Mouse (Mus musculus) testis, adult 2 months (tissue): ENCODE data around the gene Dnajb8. TPM values are rescaled to one million over a fixed set of nuclear protein-coding genes. Genes with fewer than 3 reads are reported as not detected.
A peak's percentile ranks its signal among the peaks of the same experiment; 100 is the strongest.

Source experiments
- H3K27ac ChIP-seq: fragments of 200-500 bp; 2 replicates; pipeline ENCODE4 v1.5.1; 2012; ENCODE audit warnings: low read depth, low read length; ENCODE audit not compliant: control insufficient read depth, insufficient read depth
- H3K27me3 ChIP-seq: fragments of 200-500 bp; 2 replicates; pipeline ENCODE4 v1.6.1; 2012; ENCODE audit warnings: mild to moderate bottlenecking, low read length, moderate library complexity; ENCODE audit not compliant: control insufficient read depth, insufficient read depth
- H3K36me3 ChIP-seq: fragments of 200-500 bp; 2 replicates; pipeline ENCODE4 v1.6.1; 2012; ENCODE audit warnings: mild to moderate bottlenecking, low read length; ENCODE audit not compliant: control insufficient read depth, insufficient read depth
- H3K4me1 ChIP-seq: fragments of 200-500 bp; 2 replicates; pipeline ENCODE4 v1.6.1; 2012; ENCODE audit warnings: low read length; ENCODE audit not compliant: control insufficient read depth, insufficient read depth
- H3K4me3 ChIP-seq: fragments of 200-500 bp; 2 replicates; pipeline ENCODE4 v1.5.1; 2012; ENCODE audit warnings: low read depth, mild to moderate bottlenecking, low read length, moderate library complexity, mixed read lengths; ENCODE audit not compliant: control insufficient read depth
- CTCF ChIP-seq: fragments of 200-500 bp; IDR thresholded peaks from 2 replicates; pipeline ENCODE4 v1.5.1; 2012; ENCODE audit warnings: low read depth, mild to moderate bottlenecking, inconsistent platforms, low read length, moderate library complexity; ENCODE audit not compliant: control insufficient read depth, insufficient read depth, insufficient replicate concordance
- POLR2A ChIP-seq: fragments of 200-500 bp; IDR thresholded peaks from 2 replicates; pipeline ENCODE4 v1.6.1; 2012; ENCODE audit warnings: low read depth, mild to moderate bottlenecking, inconsistent platforms, low read length, moderate library complexity; ENCODE audit not compliant: control insufficient read depth
- polyA plus RNA-seq: library from polyadenylated mRNA; depleted of rRNA; stranded (reverse); fragments of >200 nt; gene quantifications from 2 replicates; pipeline ENCODE4 v1.2.3, GENCODE M21; 2012

Gene Dnajb8
- polyA plus RNA-seq, 1 experiment: 738 TPM

DNA sequence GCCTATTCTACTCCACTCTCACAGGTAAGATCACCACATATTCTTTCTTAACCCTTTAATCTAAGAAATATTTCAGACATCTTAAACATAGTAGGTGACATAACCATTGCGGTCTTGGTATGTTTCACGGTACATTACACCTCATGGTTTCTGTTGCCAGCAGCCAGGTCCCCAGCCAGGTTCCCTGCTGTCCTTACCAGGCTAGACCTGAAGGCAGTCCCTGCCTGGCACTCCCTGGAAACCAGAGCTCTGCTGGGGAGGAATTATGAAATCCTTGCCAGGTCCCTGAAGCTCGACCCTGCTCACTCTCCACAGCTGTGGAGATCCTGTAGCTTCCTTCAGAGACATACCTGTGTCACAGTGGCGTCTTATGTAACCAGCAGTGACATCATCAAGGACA is 5.9 kb upstream of the Dnajb8 start:
- H3K27me3 ChIP-seq: no peaks in the 10 kb centered on the region
- H3K27ac ChIP-seq: peak overlapping the region; percentile 25
- TF ChIP-seq CTCF (no peak), POLR2A (no peak)
- H3K4me1 ChIP-seq: no peaks in the 10 kb centered on the region
- H3K36me3 ChIP-seq: no peaks in the 10 kb centered on the region
- H3K4me3 ChIP-seq: peak overlapping the region; percentile 84

DNA sequence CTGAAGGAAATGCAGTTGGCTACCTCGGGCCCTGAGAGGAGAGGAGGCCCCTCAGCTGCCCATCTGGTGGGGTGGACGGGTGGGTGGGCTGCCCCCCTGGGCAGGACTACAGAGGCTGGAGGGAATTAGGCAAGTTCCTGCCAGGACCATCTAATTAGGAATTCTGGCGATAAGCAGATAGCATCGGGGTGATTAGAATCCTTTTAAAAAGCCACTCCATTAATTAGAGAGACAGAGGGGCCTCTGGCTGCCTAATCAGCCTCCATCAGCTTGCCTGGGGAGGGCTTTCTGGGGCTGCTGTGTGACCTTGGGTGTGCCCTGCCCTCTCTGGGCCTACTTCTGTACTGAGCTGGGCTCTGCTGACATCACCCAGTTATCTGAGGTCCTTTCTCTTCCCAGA is 3.0 kb upstream of the Dnajb8 start:
- no peaks in the 10 kb centered on the region for H3K27me3 ChIP-seq
- TF ChIP-seq POLR2A (no peak), CTCF (no peak)

DNA sequence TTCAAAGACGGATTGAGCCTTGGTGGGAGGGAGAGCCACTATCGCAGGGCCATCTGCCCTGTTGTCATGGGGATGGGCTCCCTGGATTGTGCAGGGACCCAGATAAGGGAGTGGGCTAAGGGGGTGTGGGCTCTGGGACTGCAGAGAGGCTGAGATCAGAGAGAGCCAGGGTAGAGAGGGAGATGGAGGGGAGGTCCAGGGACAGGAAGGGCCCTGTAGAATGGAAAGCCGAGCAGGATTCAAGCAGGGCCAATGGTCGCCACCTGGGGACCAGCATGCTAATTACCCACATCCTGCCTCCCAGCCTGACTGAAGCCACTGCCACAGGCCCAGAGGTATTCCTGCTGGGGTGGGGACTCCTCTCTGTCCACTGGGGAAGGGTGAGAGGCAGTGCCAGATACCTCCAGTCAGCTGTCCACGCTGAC is 4.5 kb downstream of the Dnajb8 start:
- H3K4me1 ChIP-seq: no peaks in the 10 kb centered on the region
- no peaks in the 10 kb centered on the region for H3K36me3 ChIP-seq
- TF ChIP-seq POLR2A (no peak), CTCF (no peak)
- H3K4me3 ChIP-seq: peak overlapping the region; percentile 3; the same call in 1 of the 2 replicates
- no peak overlapping the region for H3K27ac ChIP-seq
- H3K27me3 ChIP-seq: no peaks in the 10 kb centered on the region

More for the DNA sequence above, 3.0 kb upstream of the Dnajb8 start:
- peak overlapping the region; percentile 78 for H3K4me3 ChIP-seq
- no peak overlapping the region for H3K27ac ChIP-seq
- no peaks in the 10 kb centered on the region for H3K36me3 ChIP-seq
- H3K4me1 ChIP-seq: no peaks in the 10 kb centered on the region

DNA sequence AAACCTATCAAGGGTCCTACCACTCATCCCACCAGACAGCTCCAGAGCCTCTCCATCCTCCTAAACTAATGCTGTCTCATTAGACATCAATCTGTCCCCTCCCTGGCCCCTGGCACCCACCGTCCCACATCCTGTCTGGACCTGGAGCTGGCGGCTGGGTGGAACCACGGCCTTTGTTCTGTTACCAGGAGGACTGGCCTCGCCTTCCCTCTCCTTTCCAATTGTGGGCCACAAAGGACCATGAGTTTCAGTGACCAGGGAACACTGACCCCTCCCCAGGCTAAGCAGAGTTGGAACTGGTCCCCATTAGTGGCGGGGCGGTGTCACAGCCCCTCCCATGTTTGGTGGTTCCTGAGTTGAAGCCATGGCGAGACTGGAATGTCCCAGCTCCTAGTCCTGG is 5.5 kb downstream of the Dnajb8 start:
- no peak overlapping the region for H3K27ac ChIP-seq
- no peaks in the 10 kb centered on the region for H3K36me3 ChIP-seq
- no peaks in the 10 kb centered on the region for H3K27me3 ChIP-seq
- TF ChIP-seq POLR2A: no peak
- no peak overlapping the region for H3K4me3 ChIP-seq
- H3K4me1 ChIP-seq: no peaks in the 10 kb centered on the region

DNA sequence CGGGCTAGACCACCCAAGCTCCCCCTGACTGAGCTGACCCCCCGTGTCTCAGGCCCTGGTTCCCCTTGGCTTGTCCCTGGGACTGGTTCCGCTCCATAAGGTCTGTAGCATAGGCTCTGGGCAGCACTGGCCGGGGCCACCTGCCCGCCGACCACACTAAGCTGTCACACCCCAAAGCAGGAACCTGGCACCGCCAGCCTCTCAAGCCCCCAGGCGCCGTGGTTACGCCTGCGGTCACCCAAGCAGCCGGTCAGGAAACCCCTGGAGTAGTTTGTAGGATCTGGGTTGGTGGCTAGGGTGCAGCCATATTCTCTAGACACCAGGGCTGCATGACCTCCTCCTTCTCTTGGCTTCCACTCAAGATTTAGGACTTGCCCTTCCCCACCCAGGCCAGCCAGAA is 7.2 kb downstream of the Dnajb8 start:
- TF ChIP-seq POLR2A (no peak), CTCF (no peak)
- no peak overlapping the region for H3K27ac ChIP-seq
- no peak overlapping the region for H3K4me3 ChIP-seq
- H3K27me3 ChIP-seq: no peaks in the 10 kb centered on the region
- no peaks in the 10 kb centered on the region for H3K4me1 ChIP-seq
- H3K36me3 ChIP-seq: no peaks in the 10 kb centered on the region

DNA sequence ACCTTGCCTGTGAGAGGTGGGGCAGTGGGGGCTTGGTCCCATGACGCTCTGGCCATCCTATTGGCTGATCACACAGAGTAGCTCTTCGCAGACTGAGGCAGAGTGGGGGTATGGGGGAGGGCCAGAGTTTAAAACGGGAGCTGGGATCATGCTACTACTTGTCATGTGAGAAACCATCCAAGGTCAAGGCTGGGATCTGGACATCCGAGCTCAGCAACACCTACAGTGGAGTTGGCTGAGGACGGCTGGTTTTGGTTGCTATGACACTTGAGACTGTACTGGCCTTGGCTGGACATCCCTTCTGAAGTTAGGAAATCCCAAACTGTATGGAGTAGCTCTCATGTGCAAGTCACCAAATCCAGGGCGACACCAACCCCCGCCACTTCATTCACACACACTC is 9.8 kb downstream of the Dnajb8 start:
- Histone ChIP-seq H3K36me3 (no peaks in the 10 kb centered on the region), H3K27ac (no peak overlapping the region), H3K27me3 (no peaks in the 10 kb centered on the region), H3K4me1 (peaks cover 9% of the 10 kb centered on the region), H3K4me3 (no peak overlapping the region)
- TF ChIP-seq POLR2A (no peak), CTCF (no peak)

DNA sequence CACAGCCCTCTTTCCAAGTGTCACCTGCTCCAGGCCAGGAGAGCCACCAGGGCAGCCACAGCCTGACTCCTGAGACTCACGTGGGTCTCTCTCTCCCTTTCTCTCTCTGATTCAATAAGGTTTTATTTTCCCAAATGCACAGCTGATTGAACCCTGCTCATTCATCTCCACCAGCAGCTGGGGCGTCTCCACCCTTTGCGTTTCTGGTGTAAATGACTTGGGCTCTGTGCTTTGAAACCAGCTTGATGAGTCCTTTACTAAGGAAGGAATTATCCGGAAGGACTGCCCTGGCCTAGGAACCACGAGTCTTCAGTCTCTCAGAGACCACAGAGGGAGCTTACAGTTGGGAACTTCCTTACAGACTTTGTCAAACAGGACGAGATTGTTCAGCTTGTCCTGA is 10.2 kb downstream of the Dnajb8 start:
- Histone ChIP-seq H3K4me1 (peaks cover 9% of the 10 kb centered on the region), H3K27ac (no peak overlapping the region), H3K36me3 (no peaks in the 10 kb centered on the region), H3K4me3 (no peak overlapping the region), H3K27me3 (no peaks in the 10 kb centered on the region)
- TF ChIP-seq CTCF (no peak), POLR2A (no peak)

DNA sequence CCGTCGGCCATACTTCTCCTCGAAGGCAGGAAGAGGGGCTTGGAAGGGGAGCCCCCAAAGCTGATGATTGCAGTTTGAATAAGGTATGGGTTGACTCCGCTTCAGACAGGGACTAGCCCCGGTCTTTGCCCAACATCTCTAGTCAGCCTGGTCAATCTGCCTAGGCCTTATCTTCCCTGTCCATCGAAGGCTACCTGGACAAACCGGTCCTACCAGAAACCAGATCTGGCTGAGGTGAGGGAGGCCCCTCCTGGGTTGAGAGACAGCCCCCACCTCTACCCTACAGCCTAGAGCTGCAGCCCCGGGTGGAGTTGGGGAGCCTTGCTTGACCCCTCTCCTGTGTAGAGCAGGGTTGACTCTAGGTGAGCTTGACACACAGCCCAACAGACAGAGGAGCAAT is 11.9 kb downstream of the Dnajb8 start:
- Histone ChIP-seq H3K4me3 (no peak overlapping the region), H3K36me3 (no peaks in the 10 kb centered on the region), H3K27me3 (no peaks in the 10 kb centered on the region), H3K27ac (no peak overlapping the region), H3K4me1 (peaks cover 9% of the 10 kb centered on the region)
- TF ChIP-seq CTCF (no peak), POLR2A (no peak)
